Mouse (Mus musculus): ENCODE results near the gene Slc17a9.
A peak's percentile ranks its signal among the peaks of the same experiment; 100 is the strongest.
"Not testable (repeated sequence)": the region's sequence is repeated elsewhere in the genome, so short reads cannot be mapped to it uniquely, and the experiment has no call there.

The Slc17a9 gene

DNA sequence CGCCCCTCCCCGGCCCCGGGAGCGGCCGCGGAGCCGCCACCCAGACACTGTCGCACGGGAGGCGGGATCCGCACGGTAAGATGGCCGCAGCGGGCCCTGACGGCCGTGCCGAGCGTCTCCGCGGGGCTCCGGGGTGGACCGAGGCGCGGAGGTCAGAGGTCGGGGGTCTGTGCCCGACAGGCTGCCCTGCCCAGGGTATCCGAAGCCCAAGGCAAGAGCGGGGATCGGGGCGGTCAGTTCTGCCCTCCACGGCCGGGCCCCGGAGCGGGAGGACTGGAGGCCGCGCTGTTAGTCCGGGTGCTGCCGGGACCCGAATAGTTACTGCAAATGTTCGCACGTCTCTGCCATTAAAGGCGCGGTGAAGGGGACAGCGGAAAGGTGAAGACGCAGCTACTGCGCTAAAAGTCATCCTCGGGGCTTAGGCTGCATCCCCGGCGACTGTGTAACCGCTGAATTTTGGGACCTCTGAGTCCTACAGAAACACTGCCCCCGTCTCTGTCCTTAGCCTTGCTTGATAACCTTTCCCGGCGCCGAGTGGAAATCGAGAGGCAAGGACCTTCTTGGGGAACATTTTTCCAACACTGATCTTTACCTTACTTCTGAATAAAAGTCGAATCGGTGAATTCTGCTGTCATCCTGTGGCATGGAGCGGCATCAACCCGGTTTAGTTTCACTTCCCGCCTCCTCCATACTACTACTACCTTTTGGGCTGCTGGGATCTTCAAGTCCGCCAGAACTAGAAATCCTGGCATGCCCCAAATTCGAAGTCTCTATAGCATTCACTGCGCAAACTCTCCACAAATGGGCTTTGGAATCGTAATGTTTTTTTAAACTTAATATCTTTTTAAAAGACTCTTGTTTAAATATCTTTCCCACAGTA lies 14.5 kb upstream of the Slc17a9 start:
- peak; percentile 66 for DNase-seq (ENCODE audit: low read depth)

DNA sequence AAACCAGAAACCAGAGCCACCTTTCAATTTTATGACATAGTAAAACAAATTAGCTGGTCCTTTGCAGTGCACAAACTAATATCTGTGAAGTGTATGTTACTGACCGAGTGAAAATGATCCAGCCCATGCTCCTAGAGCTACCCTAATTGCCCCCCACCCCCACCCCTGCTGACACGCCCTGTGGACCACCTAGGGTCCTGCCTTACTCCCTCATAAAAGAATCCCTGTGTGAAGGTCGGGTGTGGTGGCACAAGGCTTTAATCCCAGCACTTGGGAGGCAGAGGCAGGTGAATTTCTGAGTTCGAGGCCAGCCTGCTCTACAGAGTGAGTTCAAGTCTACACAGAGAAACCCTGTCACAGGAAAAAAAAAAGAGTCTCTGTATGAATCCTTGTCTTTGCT lies 13.5 kb upstream of the Slc17a9 start:
- no peak for DNase-seq (ENCODE audit: low read depth)

DNA sequence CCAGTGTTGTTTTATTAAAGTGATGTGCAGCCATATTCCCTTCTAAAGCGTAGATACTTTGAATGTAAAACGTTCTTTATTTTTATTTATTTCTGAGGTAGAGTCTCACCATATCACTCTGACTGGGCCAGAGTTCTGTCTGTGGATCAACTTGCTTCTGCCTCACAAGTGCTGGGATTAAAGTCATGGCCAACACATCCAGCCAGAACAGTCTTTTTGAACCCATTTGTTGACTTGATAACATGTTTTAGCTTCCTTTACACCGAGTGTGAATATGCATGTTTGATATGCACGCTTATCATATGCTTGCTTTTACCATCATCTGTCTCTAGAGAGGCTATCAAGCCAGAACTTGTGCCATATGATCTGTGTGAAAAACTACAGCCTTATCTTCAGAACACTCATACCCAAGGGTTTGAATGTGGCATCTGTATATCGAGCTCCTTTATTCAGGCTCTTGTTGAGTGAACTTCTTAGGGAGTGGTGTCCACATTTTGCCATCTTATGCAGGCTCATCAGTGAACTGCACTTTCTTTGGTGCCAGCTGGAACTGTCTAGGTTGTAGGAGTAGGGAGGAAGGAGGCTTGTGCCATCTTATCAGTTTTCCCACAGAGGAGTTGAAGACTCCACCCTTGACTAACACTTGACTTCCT lies 12.9 kb upstream of the Slc17a9 start:
- no peak for DNase-seq (ENCODE audit: low read depth)

DNA sequence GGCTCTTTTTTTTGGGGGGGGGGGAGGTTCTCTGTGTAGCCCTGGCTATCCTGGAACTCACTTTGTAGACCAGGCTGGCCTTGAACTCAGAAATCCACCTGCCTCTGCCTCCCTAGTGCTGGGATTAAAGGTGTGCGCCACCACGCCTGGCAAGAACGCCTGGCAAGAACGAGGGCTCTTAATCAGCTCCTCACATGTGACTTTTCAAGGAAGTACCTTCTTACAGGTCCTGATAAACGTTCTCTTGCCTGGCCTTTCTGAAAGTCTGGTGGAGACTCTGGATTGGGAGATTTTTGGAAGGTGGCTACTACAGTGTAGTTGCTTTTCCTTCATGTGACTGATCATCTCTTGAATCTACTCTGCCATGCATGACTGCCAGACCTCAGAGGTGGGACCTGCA lies 2.3 kb upstream of the Slc17a9 start:
- not testable (repeated sequence) for DNase-seq (ENCODE audit: low read depth)

DNA sequence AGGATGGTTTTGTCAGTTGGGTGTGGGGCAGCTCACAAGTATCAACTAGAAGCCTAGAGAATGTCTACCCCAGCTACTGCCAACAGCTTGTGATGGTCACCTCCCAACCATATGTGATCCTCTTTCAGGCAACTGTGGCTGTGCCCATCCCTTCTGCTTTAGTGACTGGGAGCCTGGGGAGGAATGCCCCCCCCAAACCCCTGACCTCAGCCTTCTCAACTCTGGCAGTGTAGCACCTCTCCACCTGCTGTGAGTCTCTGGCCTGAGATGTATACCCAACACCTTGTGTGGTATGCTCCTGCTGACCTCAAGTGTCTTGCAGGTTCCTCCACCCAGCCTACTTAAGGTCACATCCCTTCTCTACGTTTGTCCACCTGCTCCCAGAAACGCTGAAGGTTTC lies 1.2 kb upstream of the Slc17a9 start:
- DNase-seq (ENCODE audit: low read depth): no peak

DNA sequence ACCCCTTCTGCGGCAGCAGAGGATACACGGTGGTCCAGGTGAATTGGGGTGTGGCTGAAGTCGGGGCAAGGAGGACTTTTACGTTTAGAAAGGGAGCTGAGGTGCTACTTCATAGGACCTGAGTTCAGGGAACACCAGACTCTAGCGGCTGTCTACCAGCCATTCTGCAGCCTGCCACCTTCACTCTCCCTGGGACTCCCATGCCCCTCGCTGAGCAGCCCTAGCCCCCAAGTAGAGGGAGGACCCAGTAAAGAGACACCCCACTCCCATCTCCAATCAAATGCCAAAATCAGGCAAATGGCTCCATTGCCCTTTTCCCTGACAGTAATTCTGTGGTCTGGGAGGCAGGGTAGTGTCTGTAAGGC lies 333 bp downstream of the Slc17a9 start:
- DNase-seq (ENCODE audit: low read depth): no peak

DNA sequence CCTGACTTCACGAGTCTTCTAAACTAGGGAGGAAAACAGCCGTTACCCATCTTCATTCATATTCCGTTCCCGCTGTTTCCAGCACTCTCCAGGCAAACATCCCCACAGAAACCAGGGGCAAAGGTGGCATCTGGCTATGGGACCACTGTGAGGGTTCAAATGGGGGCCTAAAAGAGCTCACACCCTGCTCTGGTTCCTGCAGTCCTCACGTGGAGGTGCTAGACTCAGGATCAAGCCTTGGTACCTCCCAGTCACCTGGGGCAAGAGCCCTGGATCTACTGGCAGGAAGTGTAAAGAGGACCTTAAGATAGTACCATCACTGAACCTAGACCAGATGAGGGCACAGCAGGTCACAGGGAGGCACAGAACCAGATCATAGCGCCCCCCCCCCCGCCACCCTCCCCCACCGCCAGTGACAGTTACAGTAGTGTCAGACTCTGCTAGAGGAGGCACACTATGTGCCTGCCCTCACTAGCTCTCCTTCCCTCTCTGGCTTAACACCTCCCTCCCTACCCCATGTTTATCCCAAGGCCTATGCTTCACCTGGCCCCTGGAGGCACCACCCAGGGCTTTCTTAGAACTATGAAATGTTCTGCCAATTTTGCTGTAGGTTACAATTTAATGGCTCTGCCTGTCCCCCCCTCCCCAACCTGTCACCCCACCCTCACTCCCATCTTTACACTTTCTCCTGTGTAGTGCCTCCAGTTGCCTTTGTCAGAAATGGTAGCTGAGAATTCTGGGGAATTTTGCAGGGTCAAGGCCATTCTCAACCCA lies 980 bp downstream of the Slc17a9 start:
- DNase-seq (ENCODE audit: low read depth): peak; percentile 49

DNA sequence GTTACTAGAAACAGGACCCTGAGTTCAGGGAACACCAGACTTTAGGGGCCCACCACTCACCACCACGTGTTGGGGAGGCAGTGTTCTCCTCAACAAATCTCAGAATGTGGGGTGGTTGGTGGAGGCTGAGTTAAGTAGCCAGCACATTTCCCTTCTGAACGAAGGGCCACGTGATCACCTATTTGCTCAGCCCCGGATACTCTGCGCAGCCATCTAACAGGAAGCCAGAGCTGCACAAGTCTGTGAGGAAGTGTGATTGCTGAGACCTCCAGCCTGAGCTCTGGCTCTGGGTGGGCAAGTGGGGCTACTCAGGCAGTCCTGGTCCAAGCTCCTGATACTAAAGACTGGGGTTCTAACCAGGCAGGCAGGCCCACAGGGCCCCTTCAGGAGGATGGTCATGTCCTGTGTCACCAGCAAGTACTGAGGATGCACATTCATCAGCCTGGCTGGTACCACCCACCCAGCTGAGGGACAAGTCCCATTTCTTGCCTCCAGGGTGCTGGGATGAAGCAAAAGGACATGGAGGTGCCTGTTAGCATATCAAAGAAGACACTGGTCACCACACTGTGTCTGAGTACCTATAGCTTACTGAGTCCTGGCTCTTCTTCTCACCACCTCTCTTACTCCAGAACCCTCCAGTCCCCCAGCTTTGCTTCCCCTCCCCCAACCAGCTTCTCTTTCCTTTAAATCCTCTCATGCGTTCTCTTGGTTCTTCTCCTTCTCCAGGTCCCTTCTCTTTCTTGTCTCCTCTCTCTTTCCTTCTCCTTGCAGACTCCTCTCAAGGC lies 1.8 kb downstream of the Slc17a9 start:
- DNase-seq (ENCODE audit: low read depth): peak; percentile 85

DNA sequence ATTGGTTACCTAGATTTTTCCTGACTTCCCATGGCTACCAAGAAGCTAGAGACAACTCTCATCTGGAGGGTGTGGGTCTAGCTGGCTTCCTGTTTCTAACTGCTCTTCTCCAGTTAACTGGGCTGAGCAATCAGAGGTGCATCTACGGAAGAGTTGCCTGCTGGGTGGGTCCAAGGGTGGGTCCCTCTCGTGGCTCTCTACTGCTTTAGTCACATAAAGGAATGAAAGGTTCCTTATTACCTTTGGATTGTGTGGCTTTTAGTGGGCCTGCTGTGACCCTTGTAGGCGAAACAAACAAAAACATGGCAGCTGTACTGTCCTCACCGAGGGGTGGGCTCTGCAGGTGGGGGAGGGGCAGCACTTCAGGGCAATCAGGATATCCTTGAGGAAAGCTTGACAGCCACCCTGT lies 2.6 kb downstream of the Slc17a9 start:
- DNase-seq (ENCODE audit: low read depth): peak; percentile 40

DNA sequence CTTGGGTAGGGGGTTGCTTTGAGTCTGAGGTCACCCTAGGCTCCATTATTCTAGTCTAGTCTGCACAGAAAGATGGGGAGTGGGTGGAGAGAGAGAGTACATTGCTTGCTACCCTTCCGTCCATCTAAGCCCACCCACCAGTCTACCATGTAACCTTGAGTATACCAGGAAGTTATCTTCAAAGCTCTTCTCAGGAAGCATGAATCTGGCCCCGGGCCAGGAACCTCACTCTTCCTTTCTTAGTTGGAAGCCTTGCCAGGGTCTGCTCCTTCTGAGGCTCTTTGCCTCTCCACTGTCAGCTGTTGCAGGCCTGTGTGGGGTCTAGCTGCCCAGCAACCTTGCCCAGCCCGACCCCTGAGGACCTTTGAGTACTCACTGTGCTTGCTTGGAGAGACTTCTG lies 6.0 kb downstream of the Slc17a9 start:
- peak; percentile 75 for DNase-seq (ENCODE audit: low read depth)

DNA sequence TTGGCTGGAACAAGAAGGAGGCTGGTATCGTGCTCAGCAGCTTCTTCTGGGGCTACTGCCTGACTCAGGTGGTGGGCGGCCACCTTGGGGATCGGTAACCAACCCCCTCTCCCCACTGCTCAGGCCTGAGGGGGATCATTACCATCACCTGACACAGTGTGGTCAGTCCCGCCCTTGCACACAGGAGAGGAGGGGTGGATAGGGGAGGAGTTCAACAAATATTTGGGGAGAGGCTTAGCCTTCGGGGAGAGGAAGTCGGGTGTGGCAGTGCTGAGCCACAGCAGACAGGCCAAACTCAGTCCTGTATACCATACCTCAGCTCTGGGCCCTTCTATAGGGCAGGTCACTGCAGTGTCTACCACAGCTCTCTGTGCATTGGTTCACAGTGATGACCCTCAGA lies 6.9 kb downstream of the Slc17a9 start:
- DNase-seq (ENCODE audit: low read depth): peak; percentile 60

DNA sequence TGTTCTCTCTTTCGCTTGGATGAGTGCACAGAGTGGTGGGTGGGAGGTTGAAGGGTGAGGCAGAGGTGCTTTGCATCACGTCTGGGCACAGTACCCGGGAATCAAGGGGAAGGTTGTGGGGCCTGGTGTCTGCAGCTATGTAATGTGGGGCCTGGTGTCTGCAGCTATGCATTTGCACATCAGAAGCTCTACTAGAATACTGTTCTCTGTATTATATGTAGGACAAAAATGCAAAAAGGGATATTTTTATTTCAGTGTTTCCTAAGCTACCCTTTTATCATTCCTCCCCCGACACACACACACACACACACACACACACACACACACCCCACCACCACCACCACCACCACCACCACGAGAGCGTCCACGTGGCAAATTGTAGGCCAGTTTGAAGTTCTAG lies 10.2 kb downstream of the Slc17a9 start:
- no peak for DNase-seq (ENCODE audit: low read depth)

DNA sequence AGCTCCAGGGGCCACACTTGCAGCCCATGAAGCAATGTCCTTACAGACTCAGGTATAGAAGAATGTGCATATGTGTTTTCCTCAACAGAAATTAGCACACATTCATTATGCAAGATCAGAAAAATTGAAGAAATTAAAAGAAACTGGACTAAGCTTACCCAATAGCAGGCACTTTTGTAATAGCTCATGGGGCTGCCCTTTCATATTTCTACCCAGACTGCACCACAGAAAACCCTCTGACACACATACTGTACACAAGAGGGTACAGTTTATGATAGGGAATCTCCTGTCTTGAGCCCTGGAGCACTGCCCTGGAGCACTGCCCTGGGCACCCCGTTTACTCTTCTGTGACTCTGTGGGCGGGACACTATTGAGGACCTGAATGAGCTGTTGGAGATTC lies 12.9 kb downstream of the Slc17a9 start:
- DNase-seq (ENCODE audit: low read depth): no peak

DNA sequence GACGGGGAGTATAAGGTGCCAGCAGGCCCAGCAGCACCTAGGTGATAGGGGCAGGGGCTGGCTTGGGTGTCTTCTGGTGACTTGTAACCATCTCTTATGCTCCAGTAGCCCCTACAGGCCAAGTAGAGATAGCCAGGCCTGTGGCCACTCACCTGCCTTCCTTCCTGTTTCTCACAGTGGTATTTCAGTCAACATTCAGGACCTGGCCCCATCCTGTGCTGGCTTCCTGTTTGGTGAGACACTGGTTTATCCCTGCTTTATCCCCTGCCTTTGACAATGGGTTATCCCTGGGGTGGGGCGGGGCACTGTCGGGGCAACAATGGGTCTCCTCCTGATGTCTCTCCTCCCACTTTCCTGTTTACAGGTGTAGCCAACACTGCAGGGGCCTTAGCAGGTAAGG lies 15.3 kb downstream of the Slc17a9 start:
- no peak for DNase-seq (ENCODE audit: low read depth)

DNA sequence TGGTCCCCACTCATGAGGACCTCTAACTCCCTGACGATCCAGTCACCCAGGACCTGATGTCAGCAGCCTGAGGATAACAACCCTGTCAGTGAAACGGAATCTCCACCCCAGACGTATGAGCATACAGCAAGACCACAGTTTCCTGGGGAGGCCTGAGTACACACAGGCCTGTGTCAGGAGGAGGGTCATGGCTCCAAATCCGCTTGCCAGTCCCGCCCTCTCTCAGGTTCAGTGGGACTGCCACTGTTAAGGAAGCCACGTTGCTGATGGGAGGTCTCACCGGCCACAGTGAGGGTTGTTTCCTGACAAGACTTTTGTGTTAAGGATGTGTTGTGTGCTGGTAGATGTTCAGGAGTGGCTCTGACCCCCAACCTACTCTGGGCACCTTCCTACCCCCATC lies 16.4 kb downstream of the Slc17a9 start:
- DNase-seq (ENCODE audit: low read depth): no peak

DNA sequence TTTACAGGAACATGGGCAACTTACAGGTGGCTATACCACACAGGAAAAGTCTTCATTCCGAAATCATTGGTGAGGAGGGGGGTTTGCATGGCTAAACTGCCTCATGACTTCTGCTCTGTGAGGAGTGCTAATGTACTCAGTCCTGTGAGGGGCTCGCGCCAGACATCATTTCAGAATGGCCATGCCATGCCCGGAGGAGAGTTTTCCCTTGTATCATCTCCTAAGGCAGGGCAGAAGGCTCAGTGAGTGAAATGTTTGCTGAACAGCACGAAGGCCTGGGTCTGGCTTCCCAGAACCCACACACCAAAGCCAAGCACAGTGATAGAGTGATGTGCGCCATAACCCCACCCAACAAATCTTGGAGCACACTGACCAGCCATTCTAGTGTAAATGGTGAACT lies 17.8 kb downstream of the Slc17a9 start:
- DNase-seq (ENCODE audit: low read depth): no peak

DNA sequence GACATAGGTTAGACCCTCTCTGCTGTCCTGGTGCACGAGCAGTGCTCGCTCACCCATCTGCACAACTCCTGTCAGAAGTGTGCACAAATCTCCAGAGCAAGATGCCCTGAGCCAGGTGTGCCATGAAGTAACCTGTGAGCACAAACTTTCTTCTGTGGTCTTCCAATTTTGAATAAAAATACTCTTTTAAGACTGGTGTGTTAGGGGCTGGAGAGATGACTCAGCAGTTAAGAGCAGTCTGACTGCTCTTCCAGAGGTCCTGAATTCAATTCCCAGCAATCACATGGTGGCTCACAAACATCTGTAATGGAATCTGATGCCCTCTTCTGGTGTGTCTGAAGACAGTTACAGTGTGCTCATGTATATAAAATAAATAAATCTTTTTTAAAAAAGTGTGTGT lies 18.3 kb downstream of the Slc17a9 start:
- no peak for DNase-seq (ENCODE audit: low read depth)

DNA sequence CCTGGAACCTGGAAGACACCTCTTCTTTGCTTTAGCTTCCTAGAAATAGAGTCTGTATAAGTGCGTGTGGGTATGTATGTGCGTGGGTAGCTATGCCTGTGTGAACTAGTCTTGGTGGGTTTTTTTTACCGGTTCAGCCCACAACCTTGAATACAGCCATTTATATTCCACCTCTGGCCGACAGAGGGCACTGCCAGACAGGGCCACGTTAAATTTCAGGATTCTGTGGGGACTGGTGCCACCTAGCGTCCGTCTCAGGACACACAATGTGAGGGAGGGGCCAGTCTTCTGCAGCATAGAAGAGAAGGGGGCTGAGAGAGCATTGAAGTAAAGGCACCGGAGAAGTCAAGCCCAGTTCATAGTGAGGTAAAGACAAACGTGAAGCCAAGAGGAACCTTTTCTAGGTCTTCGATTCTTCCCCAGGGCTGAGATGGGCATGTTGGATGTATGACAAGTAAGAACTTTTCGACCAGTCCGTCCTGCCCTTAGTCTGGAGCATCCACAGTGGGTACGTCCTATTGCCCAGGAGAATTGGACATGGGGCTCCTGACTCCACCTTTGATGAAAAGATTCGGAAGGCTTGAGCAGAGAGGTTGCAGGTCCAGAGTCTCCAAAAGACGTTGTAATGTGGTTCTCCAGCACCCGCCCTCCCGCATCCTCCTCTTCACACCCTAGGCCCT lies 20.3 kb downstream of the Slc17a9 start:
- DNase-seq (ENCODE audit: low read depth): peak; percentile 94

DNA sequence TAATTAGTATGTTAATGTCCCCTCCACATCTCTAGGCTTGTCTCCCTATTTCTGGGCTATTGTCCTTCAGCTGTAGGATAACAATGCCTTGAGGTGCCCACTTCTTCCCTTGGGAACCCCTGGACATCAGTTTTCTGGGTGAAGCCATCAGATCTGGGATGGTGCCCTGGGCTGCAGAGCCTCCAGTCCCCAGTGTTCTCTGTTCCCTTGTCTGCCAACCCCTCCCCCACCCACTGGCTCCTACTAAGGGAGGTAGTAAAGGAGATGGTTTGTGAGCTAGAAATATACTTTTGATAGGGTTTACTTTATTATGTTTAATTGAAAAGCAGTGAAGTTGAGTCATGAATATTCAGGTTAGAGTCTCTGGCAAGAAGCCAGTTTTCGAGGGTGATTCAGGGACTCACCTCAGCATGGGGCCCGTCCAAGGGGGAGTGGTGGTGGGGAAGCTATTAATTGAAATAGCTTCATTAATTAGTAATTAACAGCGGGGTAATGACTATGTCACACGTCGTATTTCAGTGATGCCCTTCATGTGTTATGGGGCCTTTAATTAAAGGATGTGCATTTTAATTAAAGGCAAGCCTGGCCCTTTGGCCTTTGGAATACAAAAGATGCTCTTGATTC lies 21.6 kb downstream of the Slc17a9 start:
- no peak for DNase-seq (ENCODE audit: low read depth)

DNA sequence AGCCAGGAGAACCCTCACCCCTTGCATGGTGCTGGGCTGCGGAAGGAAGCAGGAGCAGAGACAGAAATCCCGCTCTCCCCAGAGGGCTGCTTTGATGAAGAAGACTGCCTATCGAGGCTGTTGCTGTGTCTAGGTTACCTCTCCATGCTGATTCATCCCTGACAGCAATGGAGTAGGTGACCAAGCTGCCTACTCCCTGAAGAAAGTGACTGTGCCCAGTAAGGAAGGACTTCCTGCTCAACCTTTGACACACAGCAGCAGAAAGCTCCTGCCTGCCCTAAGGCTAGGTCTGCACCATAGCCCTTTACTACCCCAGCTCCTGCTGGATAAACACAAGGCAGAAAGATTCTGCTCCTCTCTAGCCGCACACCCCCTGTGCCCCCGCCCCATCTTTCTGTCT lies 23.8 kb downstream of the Slc17a9 start:
- no peak for DNase-seq (ENCODE audit: low read depth)

Measured in induced T-regulatory cell, adult 2 months (primary cell).